Mouse (Mus musculus): ENCODE results near the gene Olfr1097. TPM values are rescaled to one million over a fixed set of nuclear protein-coding genes. Genes with fewer than 3 reads are reported as not detected.

Olfr1097 gene
- polyA plus RNA-seq (2016; fragmentation: Nextera tagmentation; extraction: Ambion mirVana) = not detected in 2 replicates

GRCm38 (mm10) chr2:86892116-86892515 is at the start of gene Olfr1097:
Gene Olfr1097, minus strand, starts transcription at chr2:86892216.
- no peaks in the 10 kb centered on the region for H3K9me3 ChIP-seq
- H3K4me1 ChIP-seq = no peaks in the 10 kb centered on the region
- H3K27me3 ChIP-seq = no peaks in the 10 kb centered on the region
- H3K4me3 ChIP-seq = no peak within 1 kb of the TSS
- no peak within 1 kb of the TSS for H3K4me2 ChIP-seq (replicated peaks)
- ATAC-seq (ENCODE audit: low FRiP score, low read depth) = no peak
- 92% methylated on average over 1 of the region's 1 CpGs for WGBS
- H3K27ac ChIP-seq (replicated peaks) = no peak within 1 kb of the TSS
- no peak within 1 kb of the TSS for H3K9ac ChIP-seq (replicated peaks)
- H3K36me3 ChIP-seq = no peaks in the 10 kb centered on the region

GRCm38 (mm10) chr2:86926557-86926956 is 34.5 kb upstream of the Olfr1097 start:
- Histone ChIP-seq H3K4me3 (no peak overlapping the region), H3K9me3 (no peaks in the 10 kb centered on the region), H3K36me3 (no peaks in the 10 kb centered on the region), H3K27ac (replicated peaks) (no peak overlapping the region), H3K27me3 (no peaks in the 10 kb centered on the region), H3K4me1 (no peaks in the 10 kb centered on the region), H3K4me2 (replicated peaks) (no peak overlapping the region), H3K9ac (replicated peaks) (no peak overlapping the region)
- no peak for ATAC-seq (ENCODE audit: low FRiP score, low read depth)

GRCm38 (mm10) chr2:86924445-86924844 is 32.4 kb upstream of the Olfr1097 start, which contains the start of gene Olfr1098:
Gene Olfr1098, minus strand, starts transcription at chr2:86924545.
- Histone ChIP-seq H3K9ac (replicated peaks) (no peak within 1 kb of the TSS), H3K9me3 (no peaks in the 10 kb centered on the region), H3K4me1 (no peaks in the 10 kb centered on the region), H3K36me3 (no peaks in the 10 kb centered on the region), H3K27ac (replicated peaks) (no peak within 1 kb of the TSS), H3K4me2 (replicated peaks) (no peak within 1 kb of the TSS), H3K27me3 (no peaks in the 10 kb centered on the region), H3K4me3 (no peak within 1 kb of the TSS)
- WGBS = 90% methylated on average over 1 of the region's 1 CpGs
- ATAC-seq (ENCODE audit: low FRiP score, low read depth) = no peak

- 89% methylated on average over 2 of the region's 2 CpGs for whole genome bisulfite sequencing
- no peak overlapping the region for H3K4me3 ChIP-seq
- ATAC-seq (ENCODE audit: low FRiP score, low read depth) = no peak
Measured at GRCm38 (mm10) chr2:86905647-86906046, 13.6 kb upstream of the Olfr1097 start.

GRCm38 (mm10) chr2:86874702-86875101 is 17.3 kb downstream of the Olfr1097 start, which contains the start of gene Gm13723:
Gene Gm13723, minus strand, starts transcription at chr2:86874802.
- Histone ChIP-seq H3K9ac (replicated peaks) (no peak within 1 kb of the TSS), H3K36me3 (no peaks in the 10 kb centered on the region), H3K27me3 (no peaks in the 10 kb centered on the region), H3K9me3 (no peaks in the 10 kb centered on the region), H3K27ac (replicated peaks) (no peak within 1 kb of the TSS), H3K4me1 (no peaks in the 10 kb centered on the region), H3K4me2 (replicated peaks) (no peak within 1 kb of the TSS), H3K4me3 (no peak within 1 kb of the TSS)
- 67% methylated on average over 1 of the region's 1 CpGs for WGBS
- no peak for ATAC-seq (ENCODE audit: low FRiP score, low read depth)

More at GRCm38 (mm10) chr2:86905647-86906046, 13.6 kb upstream of the Olfr1097 start:
- Histone ChIP-seq H3K4me2 (replicated peaks) (no peak overlapping the region), H3K9me3 (no peaks in the 10 kb centered on the region), H3K9ac (replicated peaks) (no peak overlapping the region), H3K27me3 (no peaks in the 10 kb centered on the region), H3K27ac (replicated peaks) (no peak overlapping the region), H3K4me1 (no peaks in the 10 kb centered on the region), H3K36me3 (no peaks in the 10 kb centered on the region)

GRCm38 (mm10) chr2:86851596-86851995 is 40.4 kb downstream of the Olfr1097 start, which contains the start of gene Olfr1095:
Gene Olfr1095, minus strand, starts transcription at chr2:86851696.
- no peak for ATAC-seq (ENCODE audit: low FRiP score, low read depth)
- Histone ChIP-seq H3K9ac (replicated peaks) (no peak within 1 kb of the TSS), H3K4me3 (no peak within 1 kb of the TSS), H3K4me2 (replicated peaks) (no peak within 1 kb of the TSS), H3K27me3 (no peaks in the 10 kb centered on the region), H3K27ac (replicated peaks) (no peak within 1 kb of the TSS), H3K9me3 (no peaks in the 10 kb centered on the region), H3K36me3 (no peaks in the 10 kb centered on the region), H3K4me1 (no peaks in the 10 kb centered on the region)
- WGBS = 92% methylated on average over 3 of the region's 3 CpGs

Other genes starting within 250 kb of the Olfr1097 start
- not detected in 2 replicates for gene Olfr1085, start 230.2 kb downstream of the Olfr1097 start, polyA plus RNA-seq (2016; fragmentation: Nextera tagmentation; extraction: Ambion mirVana)
- not detected in 2 replicates for gene Olfr1086, start 212.1 kb downstream of the Olfr1097 start, polyA plus RNA-seq (2016; fragmentation: Nextera tagmentation; extraction: Ambion mirVana)
- gene Olfr1087, start 193.8 kb downstream of the Olfr1097 start, polyA plus RNA-seq (2016; fragmentation: Nextera tagmentation; extraction: Ambion mirVana) = not detected in 2 replicates
- not detected in 2 replicates for gene Olfr1089, start 158.5 kb downstream of the Olfr1097 start, polyA plus RNA-seq (2016; fragmentation: Nextera tagmentation; extraction: Ambion mirVana)
- not detected in 2 replicates for gene Olfr1090, start 133.2 kb downstream of the Olfr1097 start, polyA plus RNA-seq (2016; fragmentation: Nextera tagmentation; extraction: Ambion mirVana)
- gene Olfr1093, start 109.7 kb downstream of the Olfr1097 start, polyA plus RNA-seq (2016; fragmentation: Nextera tagmentation; extraction: Ambion mirVana) = not detected in 2 replicates
- not detected in 2 replicates for gene Olfr141, start 82.2 kb downstream of the Olfr1097 start, polyA plus RNA-seq (2016; fragmentation: Nextera tagmentation; extraction: Ambion mirVana)
- not detected in 2 replicates for gene Olfr1094, start 67.6 kb downstream of the Olfr1097 start, polyA plus RNA-seq (2016; fragmentation: Nextera tagmentation; extraction: Ambion mirVana)
- not detected in 2 replicates for gene Olfr1095, start 40.5 kb downstream of the Olfr1097 start, polyA plus RNA-seq (2016; fragmentation: Nextera tagmentation; extraction: Ambion mirVana)
- not detected in 2 replicates for gene Gm13723, start 17.4 kb downstream of the Olfr1097 start, polyA plus RNA-seq (2016; fragmentation: Nextera tagmentation; extraction: Ambion mirVana)
- gene Olfr1098, start 32.3 kb upstream of the Olfr1097 start, polyA plus RNA-seq (2016; fragmentation: Nextera tagmentation; extraction: Ambion mirVana) = not detected in 2 replicates
- not detected in 2 replicates for gene Olfr1099, start 68.5 kb upstream of the Olfr1097 start, polyA plus RNA-seq (2016; fragmentation: Nextera tagmentation; extraction: Ambion mirVana)
- not detected in 2 replicates for gene Olfr1100, start 87.7 kb upstream of the Olfr1097 start, polyA plus RNA-seq (2016; fragmentation: Nextera tagmentation; extraction: Ambion mirVana)
- not detected in 2 replicates for gene Olfr1101, start 99.0 kb upstream of the Olfr1097 start, polyA plus RNA-seq (2016; fragmentation: Nextera tagmentation; extraction: Ambion mirVana)
- gene Olfr1102, start 106.2 kb upstream of the Olfr1097 start, polyA plus RNA-seq (2016; fragmentation: Nextera tagmentation; extraction: Ambion mirVana) = not detected in 2 replicates
- not detected in 2 replicates for gene Olfr1104, start 134.9 kb upstream of the Olfr1097 start, polyA plus RNA-seq (2016; fragmentation: Nextera tagmentation; extraction: Ambion mirVana)
- not detected in 2 replicates for gene Olfr1105, start 144.3 kb upstream of the Olfr1097 start, polyA plus RNA-seq (2016; fragmentation: Nextera tagmentation; extraction: Ambion mirVana)
- gene Olfr1106, start 160.1 kb upstream of the Olfr1097 start, polyA plus RNA-seq (2016; fragmentation: Nextera tagmentation; extraction: Ambion mirVana) = not detected in 2 replicates
- gene Olfr1107, start 183.6 kb upstream of the Olfr1097 start, polyA plus RNA-seq (2016; fragmentation: Nextera tagmentation; extraction: Ambion mirVana) = not detected in 2 replicates
- gene Olfr1109, start 203.8 kb upstream of the Olfr1097 start, polyA plus RNA-seq (2016; fragmentation: Nextera tagmentation; extraction: Ambion mirVana) = not detected in 2 replicates
- not detected in 2 replicates for gene Olfr259, start 222.4 kb upstream of the Olfr1097 start, polyA plus RNA-seq (2016; fragmentation: Nextera tagmentation; extraction: Ambion mirVana)
- gene Olfr1110, start 248.1 kb upstream of the Olfr1097 start, polyA plus RNA-seq (2016; fragmentation: Nextera tagmentation; extraction: Ambion mirVana) = not detected in 2 replicates